Mouse (Mus musculus) kidney, postnatal 25 days (tissue): ENCODE measurements around the gene Shd.

Experiments
- DNase-seq, 2 experiments: peaks; one replicate each; pipeline ENCODE4 v3.0.0; 2021; ENCODE audit warnings: mixed read lengths in 2 of 2

Shd gene

DNA sequence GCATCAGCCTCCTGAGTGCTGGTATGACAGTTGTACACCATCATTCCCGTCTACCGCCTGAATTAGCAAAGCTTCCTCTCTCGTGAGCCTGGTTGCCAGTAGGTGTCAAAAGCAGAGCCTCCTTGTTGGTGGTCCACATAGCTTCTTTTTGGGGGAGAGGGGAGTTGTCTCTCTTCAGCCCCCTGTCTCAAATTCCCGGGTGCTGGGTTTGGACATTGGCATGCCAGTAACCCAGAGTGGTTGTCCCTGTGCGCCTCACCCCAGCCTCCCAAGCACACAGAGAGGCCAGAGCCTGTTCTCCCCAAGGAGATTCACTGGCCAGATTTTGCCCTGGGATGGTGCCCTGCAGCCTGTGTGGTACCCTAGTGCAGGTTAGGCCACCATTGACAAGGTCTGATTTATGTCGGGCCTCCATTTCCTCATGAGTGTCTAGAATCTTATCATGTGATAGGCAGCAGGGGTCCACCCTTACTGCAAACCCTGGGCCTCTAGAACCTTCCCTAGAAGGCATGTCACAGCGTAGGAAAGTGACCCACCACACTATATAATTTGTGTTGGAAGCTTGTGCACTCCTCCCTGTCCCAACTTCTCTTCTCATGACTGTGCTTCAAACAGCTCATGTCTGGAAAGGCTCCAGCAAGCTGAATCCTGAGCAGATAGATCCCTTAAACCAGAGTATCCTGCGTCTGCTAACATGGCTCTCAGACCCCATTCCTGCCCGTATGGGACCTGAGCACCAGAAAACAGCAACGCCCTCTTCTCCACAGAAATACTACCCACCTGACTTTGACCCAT, 10.1 kb upstream of the Shd start:
- peak in 1 of 2 experiments; percentile 29 for DNase-seq

DNA sequence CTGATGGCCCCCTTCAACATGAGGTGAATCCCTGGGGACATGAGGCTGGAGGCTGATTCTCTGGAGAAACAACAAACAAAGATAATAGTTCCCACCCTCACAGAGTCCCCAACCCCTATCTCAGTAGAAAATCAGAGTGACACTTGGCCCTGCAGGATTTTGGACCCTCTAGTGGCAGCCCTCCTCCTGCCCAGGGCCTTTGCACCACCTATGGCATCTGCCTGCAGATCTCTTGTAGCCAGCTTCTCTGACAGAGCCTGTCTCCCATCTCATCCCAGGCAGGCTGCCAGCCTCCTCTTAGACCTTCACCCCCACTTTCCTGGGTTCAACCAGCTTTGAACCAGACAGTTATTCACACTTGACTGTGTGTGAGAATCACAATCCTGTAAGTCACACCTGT, 9.5 kb upstream of the Shd start:
- peak in 1 of 2 experiments; percentile 31 for DNase-seq

DNA sequence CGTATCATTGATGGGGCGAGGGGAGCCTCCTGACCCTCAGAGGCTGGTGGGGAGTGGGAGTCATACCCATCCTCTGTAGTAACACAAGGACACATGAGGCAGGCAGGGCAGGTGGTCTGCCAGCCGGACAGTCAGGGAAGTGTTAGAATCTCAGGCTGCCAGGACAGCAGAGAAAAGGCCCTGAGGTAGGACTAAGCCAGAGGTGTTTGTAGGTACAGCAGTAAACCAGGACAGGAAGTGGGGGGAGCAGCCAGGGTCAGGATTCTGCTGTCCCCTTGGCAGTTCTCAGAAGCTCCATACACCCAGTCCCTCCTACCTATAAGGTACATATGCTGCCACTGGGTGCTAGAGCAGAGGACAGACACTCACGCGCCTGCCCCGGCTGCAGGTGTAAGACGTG, 8.6 kb upstream of the Shd start:
- DNase-seq: peak in 1 of 2 experiments; percentile 23

GRCm38 (mm10) chr17:55963171-55963570, 7.1 kb upstream of the Shd start:
- peak in 1 of 2 experiments; percentile 36 for DNase-seq

DNA sequence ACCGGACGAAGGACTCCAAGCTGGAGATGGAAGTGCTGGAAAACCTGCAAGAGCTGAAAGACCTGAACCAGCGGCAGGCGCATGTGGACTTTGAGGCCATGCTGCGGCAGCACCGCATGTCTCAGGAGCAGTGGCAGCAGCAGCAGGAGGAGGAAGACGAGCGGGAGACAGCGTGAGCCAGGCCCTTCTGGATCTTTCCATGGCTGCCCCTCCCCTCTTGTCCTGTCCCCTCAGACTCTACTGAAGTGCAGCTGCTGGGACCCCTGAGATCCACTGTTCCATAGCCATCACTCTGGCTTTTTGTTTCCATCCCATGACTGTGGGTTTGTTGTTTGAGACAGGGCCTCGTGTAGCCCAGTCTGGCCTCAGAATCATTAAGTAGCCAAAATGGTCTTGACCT, 5.8 kb upstream of the Shd start:
- DNase-seq: peak in 1 of 2 experiments; percentile 30

DNA sequence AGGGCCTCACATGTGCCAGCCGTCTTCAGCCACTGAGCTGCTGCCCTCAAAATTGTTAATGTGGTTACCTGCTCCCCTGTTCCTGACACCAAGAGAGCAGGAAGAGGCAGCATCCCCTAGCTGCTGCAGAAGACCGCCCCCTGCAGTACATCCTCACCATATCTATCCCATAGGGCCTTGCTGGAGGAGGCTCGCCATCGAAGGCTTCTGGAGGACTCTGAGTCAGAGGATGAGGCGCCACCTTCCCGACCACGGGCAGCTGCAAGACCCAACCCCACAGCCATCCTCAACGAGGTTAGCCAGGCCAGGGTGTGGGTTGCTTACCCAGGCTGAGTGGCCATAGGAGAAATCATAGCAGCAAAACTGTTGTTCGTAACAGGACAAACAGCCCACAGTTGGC, 5.3 kb upstream of the Shd start:
- peak in 1 of 2 experiments; percentile 37 for DNase-seq

GRCm38 (mm10) chr17:55967186-55967585, 3.1 kb upstream of the Shd start:
- DNase-seq: peak in 1 of 2 experiments; percentile 29

DNA sequence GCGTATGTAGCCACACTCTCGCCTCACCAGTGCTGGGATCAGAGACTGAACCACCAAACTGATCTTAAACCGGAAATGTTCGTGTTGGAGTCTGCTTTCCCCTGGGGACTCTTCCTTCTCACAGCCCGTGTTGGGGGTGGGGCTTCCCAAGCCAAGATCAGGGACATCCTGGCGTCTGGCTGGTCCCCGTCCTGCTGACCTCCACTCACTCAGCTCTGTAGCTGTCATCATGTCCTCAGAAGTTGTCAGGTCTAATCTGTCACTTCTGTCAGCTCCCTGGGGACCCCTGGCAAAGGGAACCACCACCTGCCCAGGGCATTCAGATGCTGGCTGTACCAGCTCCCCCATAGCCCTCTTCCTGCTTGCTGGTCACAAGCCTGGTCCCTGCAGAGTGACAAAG, 2.1 kb upstream of the Shd start:
- DNase-seq: peak; percentile 41 to 55

DNA sequence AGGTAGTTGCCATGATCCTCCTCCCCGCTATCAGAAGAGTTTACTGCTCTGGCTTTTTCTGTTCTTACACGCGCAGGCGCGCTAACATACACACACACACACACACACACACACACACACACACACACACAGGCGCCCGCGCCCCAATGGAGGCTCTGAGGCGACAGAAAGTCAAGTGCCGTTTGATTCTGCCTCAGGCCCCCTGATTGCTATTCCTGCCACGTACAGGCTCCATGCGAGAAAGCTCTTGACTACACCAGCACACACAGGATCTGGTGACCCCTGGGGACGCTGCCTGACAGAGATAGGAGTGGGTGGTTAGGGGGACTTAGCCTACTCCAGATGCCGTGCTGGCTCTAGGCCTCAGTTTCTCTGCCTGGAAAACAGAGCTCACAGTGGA, 707 bp upstream of the Shd start:
- DNase-seq: peak; percentile 56 to 83

GRCm38 (mm10) chr17:55971453-55971852, 1.2 kb downstream of the Shd start:
- DNase-seq: no peak

GRCm38 (mm10) chr17:55976255-55976862, 6.1 kb downstream of the Shd start:
- DNase-seq: peak; percentile 84 to 86

DNA sequence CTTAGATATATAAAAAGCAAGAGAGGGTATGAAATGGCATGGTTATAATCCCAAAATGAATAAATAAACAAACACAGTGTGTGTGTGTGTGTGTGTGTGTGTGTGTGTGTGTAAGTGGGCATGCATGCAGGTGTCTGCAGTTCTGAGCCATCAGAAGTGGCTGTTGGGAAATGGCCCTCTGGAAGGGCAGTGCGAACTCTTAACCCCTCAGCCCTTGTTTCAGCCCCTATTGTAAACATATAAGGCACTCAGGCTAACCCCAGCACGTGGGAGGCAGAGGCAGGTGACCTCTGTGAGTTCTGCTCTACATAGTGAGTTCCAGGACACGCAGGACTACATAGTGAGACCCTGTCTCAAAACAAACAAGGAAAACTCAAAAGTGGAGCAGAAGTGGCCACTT, 7.0 kb downstream of the Shd start:
- no peak for DNase-seq

- peak in 1 of 2 experiments; percentile 45 for DNase-seq
Observed at GRCm38 (mm10) chr17:55986030-55986961, 16.0 kb downstream of the Shd start, which contains the start of gene Fsd1. Fsd1 (plus strand) TSS chr17:55986509.

DNA sequence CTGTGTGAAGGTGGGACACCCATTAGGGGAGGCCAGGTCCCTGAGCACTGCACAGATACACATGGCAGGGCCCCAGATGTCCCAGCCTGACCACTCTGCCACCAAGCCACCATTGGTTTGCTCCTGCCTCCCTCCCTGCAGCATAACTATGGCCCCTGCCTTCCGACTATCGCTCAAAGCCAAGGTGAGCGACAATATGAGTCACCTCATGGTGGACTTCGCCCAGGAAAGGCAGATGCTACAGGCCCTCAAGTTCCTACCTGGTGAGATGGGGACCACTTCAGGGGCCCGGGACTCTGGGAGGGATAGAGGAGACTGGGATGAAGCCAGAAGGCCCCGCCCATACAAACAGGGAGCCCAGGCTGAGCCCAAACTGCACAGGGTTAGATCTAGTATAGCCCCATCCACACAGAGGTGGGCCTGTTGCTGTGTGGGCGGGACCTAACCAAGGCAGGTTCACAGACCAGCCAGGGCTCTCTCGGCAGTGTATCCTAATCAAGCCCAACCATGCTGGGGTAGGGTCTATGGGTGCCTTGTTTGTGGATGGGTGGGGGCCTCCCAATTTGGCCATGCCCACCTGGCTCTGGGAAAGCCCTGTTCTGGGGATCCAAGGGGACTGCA, 20.1 kb downstream of the Shd start:
- no peak for DNase-seq

GRCm38 (mm10) chr17:55996007-55996406, 25.7 kb downstream of the Shd start:
- DNase-seq: peak; percentile 64 to 85

DNA sequence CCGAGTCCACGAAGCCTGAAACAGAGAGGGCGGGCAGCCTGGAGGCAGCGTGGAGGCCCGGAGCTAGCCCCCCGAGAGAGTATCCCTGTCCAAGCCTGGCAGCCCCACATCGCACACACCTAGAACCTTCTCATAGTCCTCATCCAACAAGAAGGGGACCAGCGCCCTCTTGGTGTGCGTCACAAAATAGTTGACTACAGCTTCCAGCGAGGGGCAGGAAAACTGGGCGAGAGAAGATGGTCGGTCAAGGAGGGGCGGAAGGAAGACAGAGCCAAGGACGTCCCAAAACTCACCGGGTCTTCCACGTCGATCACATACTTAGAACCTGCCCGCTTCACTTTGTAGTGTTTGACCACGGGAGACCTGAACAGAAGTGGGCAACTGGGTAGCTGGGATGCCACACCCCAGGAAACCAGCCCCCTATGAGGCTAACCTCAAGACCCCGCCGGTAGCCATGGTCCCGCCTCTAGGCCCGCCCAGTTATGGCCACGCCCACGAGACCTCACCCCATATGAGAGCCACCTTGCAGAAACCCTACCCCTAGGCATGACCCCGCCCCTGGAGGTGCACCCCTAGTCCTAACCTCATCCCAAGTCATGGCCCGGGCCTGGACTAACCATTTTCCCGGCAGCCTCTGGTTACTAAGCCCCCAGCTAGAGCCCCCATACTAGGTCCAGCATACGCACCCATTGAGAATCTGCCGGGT, 29.7 kb downstream of the Shd start:
- no peak for DNase-seq

GRCm38 (mm10) chr17:56003000-56003399, 32.7 kb downstream of the Shd start:
- no peak for DNase-seq

- peak; percentile 71 to 83 for DNase-seq
Observed at GRCm38 (mm10) chr17:56005415-56006061, 35.3 kb downstream of the Shd start, which contains the start of the genes Stap2 and Mpnd. Stap2 (minus strand) TSS chr17:56005584. Mpnd (plus strand) TSS chr17:56005711.

DNA sequence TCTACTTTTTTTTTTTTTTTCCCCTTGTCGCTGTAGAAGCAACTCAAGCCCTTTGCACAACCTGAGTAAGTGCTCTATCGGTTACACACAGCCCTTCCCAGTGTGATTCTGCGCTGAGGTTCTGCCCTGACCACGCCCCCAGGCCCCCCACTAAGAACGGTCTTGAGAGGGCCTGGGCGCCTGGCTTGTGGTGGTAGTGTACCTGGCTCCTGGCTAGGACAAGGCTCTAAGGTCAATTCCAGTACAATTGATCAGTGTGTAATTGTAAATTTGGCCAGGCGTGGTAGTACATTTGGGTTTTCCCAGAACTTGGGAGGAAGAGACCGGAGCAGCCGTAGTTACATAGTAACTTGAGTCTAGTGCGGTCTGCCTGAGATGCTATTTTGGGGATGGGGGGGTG, 36.7 kb downstream of the Shd start:
- DNase-seq: peak in 1 of 2 experiments; percentile 58

GRCm38 (mm10) chr17:56007444-56008355, 37.4 kb downstream of the Shd start:
- DNase-seq: no peak
